ENCODE assay signal across 18 mouse cellular contexts in genomic region chr7:101422646-101423045, GRCm38 (mm10). TPM values are rescaled to one million over a fixed set of nuclear protein-coding genes. Genes with fewer than 3 reads are reported as not detected.
A peak's percentile ranks its signal among the peaks of the same experiment; 100 is the strongest.
DNase-seq lines count a peak whose midpoint lies in the region; ATAC-seq and TF ChIP-seq lines count a peak whose summit lies in the region.
"Had no signal": no experiment of that assay in that cellular context is flagged by ENCODE, and none has a peak within 500 bp of the region (broad histone marks: within the 10 kb centered on the region; RNA-seq: fewer than 3 reads in every experiment).

No protein-coding gene starts in this region.

- peaks cover 28% of the 10 kb centered on the region for H3K27me3 ChIP-seq in hindbrain, embryonic 12.5 days
- H3K27me3 ChIP-seq in hindbrain, embryonic 11.5 days (ENCODE audit: control insufficient read depth, insufficient read depth, low read length) = peaks cover 9% of the 10 kb centered on the region
- H3K27me3 ChIP-seq in forebrain, embryonic 15.5 days = peaks cover 2% of the 10 kb centered on the region; the same call in 1 of the 2 replicates
- H3K27me3 ChIP-seq in midbrain, postnatal 0 days (ENCODE audit: insufficient read depth, low read length) = peaks cover 6% of the 10 kb centered on the region; the same call in 1 of the 2 replicates

- no peaks in the 10 kb centered on the region for H3K9me3 ChIP-seq in hindbrain, embryonic 12.5 days (replicated peaks)
- H3K9me3 ChIP-seq in hindbrain, embryonic 11.5 days (ENCODE audit: control insufficient read depth, low read length) = no peaks in the 10 kb centered on the region
- H3K9me3 ChIP-seq in forebrain, embryonic 15.5 days = no peaks in the 10 kb centered on the region
- no peaks in the 10 kb centered on the region for H3K9me3 ChIP-seq in midbrain, postnatal 0 days (ENCODE audit: low read length)
- H3K9me3 ChIP-seq: embryonic facial prominence, embryonic 15.5 days; heart, embryonic 13.5 days had no signal

- ATAC-seq in hindbrain, embryonic 12.5 days (ENCODE audit: low FRiP score) = no peak
- no peak for ATAC-seq in hindbrain, embryonic 11.5 days (ENCODE audit: low FRiP score)
- ATAC-seq in forebrain, embryonic 15.5 days (replicated peaks) = no peak
- ATAC-seq in midbrain, postnatal 0 days (ENCODE audit: low FRiP score) = no peak
- ATAC-seq: Patski had no signal

- peaks cover 21% of the 10 kb centered on the region for H3K4me1 ChIP-seq in hindbrain, embryonic 12.5 days
- 0 out of 2 replicates have a peak, but pooled peaks cover 2% of the 10 kb centered on the region for H3K4me1 ChIP-seq in hindbrain, embryonic 11.5 days (replicated peaks; ENCODE audit: control insufficient read depth, insufficient read depth, low read length)
- peaks cover 63% of the 10 kb centered on the region for H3K4me1 ChIP-seq in forebrain, embryonic 15.5 days
- peaks cover 11% of the 10 kb centered on the region; the same call in 1 of the 2 replicates for H3K4me1 ChIP-seq in midbrain, postnatal 0 days (ENCODE audit: insufficient read depth, low read length)
- H3K4me1 ChIP-seq: embryonic facial prominence, embryonic 15.5 days; heart, embryonic 13.5 days had no signal

- H3K9ac ChIP-seq in hindbrain, embryonic 12.5 days = no peak overlapping the region
- no peak overlapping the region for H3K9ac ChIP-seq in hindbrain, embryonic 11.5 days (ENCODE audit: low read depth, low read length)
- no peak overlapping the region for H3K9ac ChIP-seq in forebrain, embryonic 15.5 days (replicated peaks)
- H3K9ac ChIP-seq in midbrain, postnatal 0 days (replicated peaks; ENCODE audit: low read length, poor library complexity, severe bottlenecking) = no peak overlapping the region
- H3K9ac ChIP-seq: embryonic facial prominence, embryonic 15.5 days; heart, embryonic 13.5 days; liver, embryonic 14.5 days had no signal

- no peak overlapping the region for H3K27ac ChIP-seq in hindbrain, embryonic 12.5 days
- no peak overlapping the region for H3K27ac ChIP-seq in hindbrain, embryonic 11.5 days (ENCODE audit: low read depth, low read length)
- H3K27ac ChIP-seq in forebrain, embryonic 15.5 days (replicated peaks) = no peak overlapping the region
- no peak overlapping the region for H3K27ac ChIP-seq in midbrain, postnatal 0 days (ENCODE audit: low read depth, low read length)
- H3K27ac ChIP-seq: embryonic facial prominence, embryonic 15.5 days; heart, embryonic 13.5 days; liver, embryonic 14.5 days had no signal

- DNase-seq in hindbrain, embryonic 11.5 days (ENCODE audit: low spot score) = no peak
- peak; percentile 44 for DNase-seq in CD4-positive, CD25-positive, alpha-beta regulatory T cell, adult 2 months (ENCODE audit: low read depth, low spot score)
- DNase-seq in midbrain, postnatal 0 days (ENCODE audit: low spot score) = no peak
- no peak for DNase-seq in thymus, postnatal 36 days
- no peak for DNase-seq in ovary, postnatal 10 days (ENCODE audit: low spot score)
- DNase-seq in thymus, postnatal 10 days (ENCODE audit: low spot score in 2 of 2) = no peak
- DNase-seq: cerebellum, adult 18-20 months; kidney, adult 8-10 months had no signal

- 0 out of 2 replicates have a peak overlapping the region, but pooled peaks have one; percentile 3 for H3K4me3 ChIP-seq in hindbrain, embryonic 12.5 days
- H3K4me3 ChIP-seq in hindbrain, embryonic 11.5 days (ENCODE audit: low read depth, low read length) = no peak overlapping the region
- H3K4me3 ChIP-seq in forebrain, embryonic 15.5 days = peak overlapping the region; percentile 36
- peak overlapping the region; percentile 28; the same call in 1 of the 2 replicates for H3K4me3 ChIP-seq in midbrain, postnatal 0 days (ENCODE audit: low read depth, low read length)
- H3K4me3 ChIP-seq: embryonic facial prominence, embryonic 15.5 days; heart, embryonic 13.5 days had no signal

- no peak for TF ChIP-seq CTCF in midbrain, postnatal 0 days (IDR thresholded peaks at IDR 0.05)

- 84% methylated on average over 8 of the region's 8 CpGs for WGBS in hindbrain, embryonic 12.5 days
- WGBS in hindbrain, embryonic 11.5 days = 80% methylated on average over 8 of the region's 8 CpGs
- WGBS in forebrain, embryonic 15.5 days = 76% methylated on average over 8 of the region's 8 CpGs
- whole genome bisulfite sequencing in midbrain, postnatal 0 days = 78% methylated on average over 8 of the region's 8 CpGs

- H3K36me3 ChIP-seq in hindbrain, embryonic 12.5 days = no peaks in the 10 kb centered on the region
- no peaks in the 10 kb centered on the region for H3K36me3 ChIP-seq in hindbrain, embryonic 11.5 days (ENCODE audit: control insufficient read depth, insufficient read depth, low read length)
- H3K36me3 ChIP-seq in forebrain, embryonic 15.5 days = no peaks in the 10 kb centered on the region
- no peaks in the 10 kb centered on the region for H3K36me3 ChIP-seq in midbrain, postnatal 0 days (ENCODE audit: insufficient read depth, low read length)
- H3K36me3 ChIP-seq: embryonic facial prominence, embryonic 15.5 days; heart, embryonic 13.5 days had no signal

- no peak overlapping the region for H3K4me2 ChIP-seq in hindbrain, embryonic 12.5 days (replicated peaks)
- H3K4me2 ChIP-seq in hindbrain, embryonic 11.5 days (replicated peaks; ENCODE audit: low read depth, low read length) = no peak overlapping the region
- H3K4me2 ChIP-seq in forebrain, embryonic 15.5 days (replicated peaks) = peak overlapping the region; percentile 47
- H3K4me2 ChIP-seq in midbrain, postnatal 0 days (ENCODE audit: low read depth, low read length, poor library complexity, severe bottlenecking) = peak overlapping the region; percentile 58
- H3K4me2 ChIP-seq: embryonic facial prominence, embryonic 15.5 days; heart, embryonic 13.5 days had no signal

RNA-seq across cellular contexts. Expression of gene Pde2a, which starts 1.2 kb away (rescaled TPM):
- polyA plus RNA-seq in hindbrain, embryonic 12.5 days (2016; fragmentation: Nextera tagmentation; extraction: Ambion mirVana) = 26.9 and 27.4 TPM in 2 replicates
- 14.4 and 17.8 TPM in 2 replicates for polyA plus RNA-seq in hindbrain, embryonic 11.5 days (2014; fragmentation: Nextera tagmentation; extraction: Ambion mirVana)
- 42.5 and 46.4 TPM in 2 replicates for polyA plus RNA-seq in forebrain, embryonic 15.5 days (2015; fragmentation: Nextera tagmentation; extraction: Ambion mirVana)
- 49.6 and 53.9 TPM in 2 replicates for total RNA-seq in midbrain, postnatal 0 days (2014; rRNA removed)
- polyA plus RNA-seq in midbrain, postnatal 0 days (2015; fragmentation: Nextera tagmentation; extraction: Ambion mirVana) = 31.4 and 33.8 TPM in 2 replicates

RNA-seq across cellular contexts. Expression of gene Gm45837, which starts 12.0 kb away (rescaled TPM):
- not detected in 2 replicates for polyA plus RNA-seq in hindbrain, embryonic 12.5 days (2016; fragmentation: Nextera tagmentation; extraction: Ambion mirVana)
- polyA plus RNA-seq in hindbrain, embryonic 11.5 days (2014; fragmentation: Nextera tagmentation; extraction: Ambion mirVana) = 0.99 TPM in 1 of 2 replicates, not detected in the other
- 0.87 TPM in 1 of 2 replicates, not detected in the other for polyA plus RNA-seq in forebrain, embryonic 15.5 days (2015; fragmentation: Nextera tagmentation; extraction: Ambion mirVana)
- not detected in 2 replicates for total RNA-seq in midbrain, postnatal 0 days (2014; rRNA removed)
- 0.71 TPM in 1 of 2 replicates, not detected in the other for polyA plus RNA-seq in midbrain, postnatal 0 days (2015; fragmentation: Nextera tagmentation; extraction: Ambion mirVana)
- total RNA-seq: megakaryocyte-erythroid progenitor cell, adult 5-6 weeks had no signal
- polyA plus RNA-seq: gonadal fat pad, adult 2 months; heart, embryonic 13.5 days; liver, embryonic 14.5 days; neural tube, embryonic 11.5 days; spleen, adult 2 months had no signal

Comparison
In these comparisons a context has a peak if more than half of its experiments do, and no peak if none do; other contexts are left out.
1. H3K4me2 ChIP-seq: peak in forebrain, embryonic 15.5 days (single experiment) and midbrain, postnatal 0 days (single experiment); none in hindbrain, embryonic 12.5 days (single experiment) and hindbrain, embryonic 11.5 days (single experiment).